Comparison of ENCODE assay signal across 10 mouse cellular contexts in genomic region chr7:29956257-29956656, GRCm38 (mm10). TPM values are rescaled to one million over a fixed set of nuclear protein-coding genes. Genes with fewer than 3 reads are reported as not detected.
DNase-seq lines count a peak whose midpoint lies in the region; ATAC-seq and TF ChIP-seq lines count a peak whose summit lies in the region.
"Had no signal": no experiment of that assay in that cellular context is flagged by ENCODE, and none has a peak within 500 bp of the region (broad histone marks: within the 10 kb centered on the region; RNA-seq: fewer than 3 reads in every experiment).

No protein-coding gene starts in this region.

- H3K9me3 ChIP-seq in kidney, postnatal 0 days (replicated peaks; ENCODE audit: low read length), result no peaks in the 10 kb centered on the region
- no peaks in the 10 kb centered on the region for H3K9me3 ChIP-seq in midbrain, embryonic 14.5 days (ENCODE audit: control insufficient read depth, low read length)
- H3K9me3 ChIP-seq: embryonic facial prominence, embryonic 12.5 days had no signal

- H3K9ac ChIP-seq in kidney, postnatal 0 days (ENCODE audit: low read depth, low read length), result no peak overlapping the region
- H3K9ac ChIP-seq in midbrain, embryonic 14.5 days (replicated peaks; ENCODE audit: low read length), result no peak overlapping the region
- H3K9ac ChIP-seq: embryonic facial prominence, embryonic 12.5 days had no signal

- no peak for TF ChIP-seq POLR2A in cortical plate, adult 2 months (IDR thresholded peaks at IDR 0.05; ENCODE audit: extremely low read depth, insufficient read depth, low read length)

- no peaks in the 10 kb centered on the region for H3K27me3 ChIP-seq in kidney, postnatal 0 days (ENCODE audit: insufficient read depth, low read length)
- no peaks in the 10 kb centered on the region for H3K27me3 ChIP-seq in midbrain, embryonic 14.5 days (ENCODE audit: control insufficient read depth, insufficient read depth, low read length)
- H3K27me3 ChIP-seq: CH12.LX; embryonic facial prominence, embryonic 12.5 days had no signal

- DNase-seq in kidney, postnatal 0 days (ENCODE audit: low spot score), result peak; percentile 35
- no peak for DNase-seq in kidney, adult 9 months
- DNase-seq in heart, postnatal 4 days, result peak; percentile 19
- DNase-seq in lung, postnatal 36 days, result peak; percentile 49
- no peak for DNase-seq in adrenal gland, adult 2 months
- no peak for DNase-seq in neural tube, embryonic 10.5 days (ENCODE audit: extremely low spot score, low spot score)
- no peak for DNase-seq in midbrain, embryonic 14.5 days

- H3K4me1 ChIP-seq in kidney, postnatal 0 days (replicated peaks; ENCODE audit: insufficient read depth, low read length), result 0 out of 2 replicates have a peak, but pooled peaks cover 3% of the 10 kb centered on the region
- H3K4me1 ChIP-seq in cortical plate, adult 2 months (ENCODE audit: control insufficient read depth, insufficient read depth, low read length), result no peaks in the 10 kb centered on the region
- peaks cover 8% of the 10 kb centered on the region; the same call in 1 of the 2 replicates for H3K4me1 ChIP-seq in midbrain, embryonic 14.5 days (ENCODE audit: control insufficient read depth, insufficient read depth, low read length)
- H3K4me1 ChIP-seq: embryonic facial prominence, embryonic 12.5 days had no signal

- H3K36me3 ChIP-seq in kidney, postnatal 0 days (ENCODE audit: insufficient read depth, low read length), result no peaks in the 10 kb centered on the region
- no peaks in the 10 kb centered on the region for H3K36me3 ChIP-seq in midbrain, embryonic 14.5 days (ENCODE audit: control insufficient read depth, insufficient read depth, low read length)
- H3K36me3 ChIP-seq: embryonic facial prominence, embryonic 12.5 days had no signal

- H3K4me2 ChIP-seq in kidney, postnatal 0 days (ENCODE audit: low read length), result no peak overlapping the region
- H3K4me2 ChIP-seq in midbrain, embryonic 14.5 days (ENCODE audit: low read length), result no peak overlapping the region
- H3K4me2 ChIP-seq: embryonic facial prominence, embryonic 12.5 days had no signal

- WGBS in kidney, postnatal 0 days, result 56% methylated on average over 10 of the region's 10 CpGs
- WGBS in midbrain, embryonic 14.5 days, result 64% methylated on average over 9 of the region's 10 CpGs

- H3K4me3 ChIP-seq in kidney, postnatal 0 days (replicated peaks; ENCODE audit: low read depth, low read length), result no peak overlapping the region
- H3K4me3 ChIP-seq in cortical plate, adult 2 months (ENCODE audit: insufficient read depth, low read length), result peak overlapping the region; percentile 33
- H3K4me3 ChIP-seq in midbrain, embryonic 14.5 days (replicated peaks; ENCODE audit: low read depth, low read length), result no peak overlapping the region
- H3K4me3 ChIP-seq: embryonic facial prominence, embryonic 12.5 days had no signal

- no peak overlapping the region for H3K27ac ChIP-seq in kidney, postnatal 0 days
- H3K27ac ChIP-seq in cortical plate, adult 2 months (ENCODE audit: insufficient read depth, low read length), result no peak overlapping the region
- no peak overlapping the region for H3K27ac ChIP-seq in midbrain, embryonic 14.5 days (replicated peaks; ENCODE audit: low read depth, low read length)
- H3K27ac ChIP-seq: embryonic facial prominence, embryonic 12.5 days had no signal

- TF ChIP-seq CTCF in kidney, postnatal 0 days (IDR thresholded peaks at IDR 0.05; ENCODE audit: low read depth), result no peak
- no peak for TF ChIP-seq CTCF in cortical plate, adult 2 months (IDR thresholded peaks at IDR 0.05; ENCODE audit: extremely low read depth, insufficient read depth, low read length)

- no peak for ATAC-seq in kidney, postnatal 0 days (replicated peaks; ENCODE audit: low FRiP score, low read depth)
- no peak for ATAC-seq in midbrain, embryonic 14.5 days (ENCODE audit: low FRiP score, low TSS enrichment)

RNA-seq across cellular contexts. Expression of gene Zfp74, which starts 2.4 kb away (rescaled TPM):
- polyA plus RNA-seq in kidney, postnatal 0 days (2015; fragmentation: Nextera tagmentation; extraction: Ambion mirVana), result 5.6 and 6.7 TPM in 2 replicates
- 12.5 and 13.1 TPM in 2 replicates for polyA plus RNA-seq in cortical plate, adult 2 months (2012; rRNA removed)
- total RNA-seq in heart, postnatal 4 days (2021), result 1 to 10 TPM; 6.5 to 7.1 TPM
- 10 to 100 TPM in 1 of 2 experiments, 1 to 10 TPM in 1; 9.6 to 10.3 TPM for total RNA-seq in adrenal gland, adult 2 months (2021)
- polyA plus RNA-seq in adrenal gland, adult 2 months (2012; rRNA removed), result 21.1 and 24.4 TPM in 2 replicates
- 16.3 and 22.1 TPM in 2 replicates for polyA plus RNA-seq in midbrain, embryonic 14.5 days (2014; fragmentation: Nextera tagmentation; extraction: Ambion mirVana)

RNA-seq across cellular contexts. Expression of gene Zfp568, which starts 27.5 kb away (rescaled TPM):
- polyA plus RNA-seq in kidney, postnatal 0 days (2015; fragmentation: Nextera tagmentation; extraction: Ambion mirVana), result 6.4 TPM in 2 replicates
- 2.1 and 3.0 TPM in 2 replicates for polyA plus RNA-seq in cortical plate, adult 2 months (2012; rRNA removed)
- total RNA-seq in heart, postnatal 4 days (2021), result 10 to 100 TPM; 83.8 to 87.0 TPM
- total RNA-seq in adrenal gland, adult 2 months (2021), result 1 to 10 TPM; 5.2 to 7.1 TPM
- polyA plus RNA-seq in adrenal gland, adult 2 months (2012; rRNA removed), result 1.1 and 1.6 TPM in 2 replicates
- 3.3 and 5.5 TPM in 2 replicates for polyA plus RNA-seq in midbrain, embryonic 14.5 days (2014; fragmentation: Nextera tagmentation; extraction: Ambion mirVana)

RNA-seq across cellular contexts. Expression of gene Zfp383, which starts 48.2 kb away (rescaled TPM):
- polyA plus RNA-seq in kidney, postnatal 0 days (2015; fragmentation: Nextera tagmentation; extraction: Ambion mirVana), result 3.9 and 4.7 TPM in 2 replicates
- 9.2 and 9.5 TPM in 2 replicates for polyA plus RNA-seq in cortical plate, adult 2 months (2012; rRNA removed)
- total RNA-seq in heart, postnatal 4 days (2021), result 1 to 10 TPM; 8.5 to 9.4 TPM
- total RNA-seq in adrenal gland, adult 2 months (2021), result 1 to 10 TPM; 4.0 to 7.8 TPM
- polyA plus RNA-seq in adrenal gland, adult 2 months (2012; rRNA removed), result 0.26 and 0.39 TPM in 2 replicates
- 7.0 and 12.3 TPM in 2 replicates for polyA plus RNA-seq in midbrain, embryonic 14.5 days (2014; fragmentation: Nextera tagmentation; extraction: Ambion mirVana)

RNA-seq across cellular contexts. Expression of gene Zfp27, which starts 49.9 kb away (rescaled TPM):
- polyA plus RNA-seq in kidney, postnatal 0 days (2015; fragmentation: Nextera tagmentation; extraction: Ambion mirVana), result 7.7 and 7.8 TPM in 2 replicates
- polyA plus RNA-seq in cortical plate, adult 2 months (2012; rRNA removed), result 12.0 and 12.5 TPM in 2 replicates
- 10 to 100 TPM; 11.9 to 13.2 TPM for total RNA-seq in heart, postnatal 4 days (2021)
- total RNA-seq in adrenal gland, adult 2 months (2021), result 10 to 100 TPM in 1 of 2 experiments, 1 to 10 TPM in 1; 9.7 to 11.1 TPM
- polyA plus RNA-seq in adrenal gland, adult 2 months (2012; rRNA removed), result 0.90 and 0.91 TPM in 2 replicates
- 13.8 and 17.5 TPM in 2 replicates for polyA plus RNA-seq in midbrain, embryonic 14.5 days (2014; fragmentation: Nextera tagmentation; extraction: Ambion mirVana)

Comparison
In these comparisons a context has a peak if more than half of its experiments do, and no peak if none do; other contexts are left out.
1. DNase-seq: peak in kidney, postnatal 0 days (single experiment), heart, postnatal 4 days (single experiment) and lung, postnatal 36 days (single experiment); none in kidney, adult 9 months (single experiment), adrenal gland, adult 2 months (single experiment), neural tube, embryonic 10.5 days (single experiment) and midbrain, embryonic 14.5 days (single experiment).